Mouse (Mus musculus) liver, embryonic 14.5 days (tissue): Measurements from ENCODE around the gene Ndufs7.
A peak's percentile ranks its signal among the peaks of the same experiment; 100 is the strongest.

ENCODE experiments used
- CTCF ChIP-seq: IDR thresholded peaks from 2 replicates; pipeline ENCODE4 v1.5.1; 2016; ENCODE audit warnings: antibody characterized with exemption, low read depth, control low read depth
- EP300 ChIP-seq: IDR thresholded peaks from 2 replicates; pipeline ENCODE4 v1.6.1; 2016; ENCODE audit warnings: antibody characterized with exemption, low read depth

- TF ChIP-seq CTCF (no peak), EP300 (peak; percentile 37; the same call in 1 of the 2 replicates)
These were observed 23.1 kb downstream of the Ndufs7 start for GRCm38 (mm10) chr10:80271870-80272585.
